Mouse (Mus musculus): ENCODE data around the gene Phox2a. TPM values are rescaled to one million over a fixed set of nuclear protein-coding genes. Genes with fewer than 3 reads are reported as not detected.

Gene Phox2a
- polyA plus RNA-seq, 2 experiments = not detected

- Histone ChIP-seq H3K27me3 (ENCODE audit: control insufficient read depth, insufficient read depth, low read length) (no peaks in the 10 kb centered on the region), H3K4me3 (ENCODE audit: insufficient read depth in 1 of 2, low read depth in 2 of 2, low read length in 2 of 2) (no peak overlapping the region), H3K9me3 (ENCODE audit: control insufficient read depth, low read length) (no peaks in the 10 kb centered on the region), H3K9ac (replicated peaks) (no peak overlapping the region), H3K27ac (no peak overlapping the region), H3K36me3 (replicated peaks; ENCODE audit: control insufficient read depth, insufficient read depth, low read depth) (no peaks in the 10 kb centered on the region), H3K4me1 (replicated peaks; ENCODE audit: control insufficient read depth in 2 of 2, insufficient read depth in 2 of 2, low read length in 1 of 2) (no peaks in the 10 kb centered on the region), H3K4me2 (ENCODE audit: low read depth) (no peak overlapping the region)
- ATAC-seq (ENCODE audit: insufficient read depth) (no peak), DNase-seq (ENCODE audit: low read depth in 3 of 3, low spot score in 3 of 3) (no peak)
- TF ChIP-seq EP300 (IDR thresholded peaks at IDR 0.05; ENCODE audit: low read depth) (no peak), CTCF (IDR thresholded peaks at IDR 0.05; ENCODE audit: low read depth) (no peak)
- 30% methylated on average over 2 of the region's 2 CpGs for WGBS (ENCODE audit: insufficient replicate concordance)
Observed at GRCm38 (mm10) chr7:101853816-101854215, 35.7 kb downstream of the Phox2a start.

GRCm38 (mm10) chr7:101857094-101857493 is 39.0 kb downstream of the Phox2a start, which contains the start of gene Folr2:
TSS of gene Folr2 (minus strand) at chr7:101857194.
- Histone ChIP-seq H3K27ac (no peak within 1 kb of the TSS), H3K4me1 (replicated peaks; ENCODE audit: control insufficient read depth in 2 of 2, insufficient read depth in 2 of 2, low read length in 1 of 2) (no peaks in the 10 kb centered on the region), H3K27me3 (ENCODE audit: control insufficient read depth, insufficient read depth, low read length) (no peaks in the 10 kb centered on the region), H3K9me3 (ENCODE audit: control insufficient read depth, low read length) (no peaks in the 10 kb centered on the region), H3K36me3 (replicated peaks; ENCODE audit: control insufficient read depth, insufficient read depth, low read depth) (no peaks in the 10 kb centered on the region), H3K4me2 (ENCODE audit: low read depth) (no peak within 1 kb of the TSS), H3K9ac (replicated peaks) (no peak within 1 kb of the TSS), H3K4me3 (ENCODE audit: insufficient read depth in 1 of 2, low read depth in 2 of 2, low read length in 2 of 2) (no peak within 1 kb of the TSS)
- WGBS (ENCODE audit: insufficient replicate concordance) = 65% methylated on average over 4 of the region's 4 CpGs
- ATAC-seq (ENCODE audit: insufficient read depth) = no peak
- TF ChIP-seq CTCF (IDR thresholded peaks at IDR 0.05; ENCODE audit: low read depth) (no peak), EP300 (IDR thresholded peaks at IDR 0.05; ENCODE audit: low read depth) (no peak)
- no peak for DNase-seq (ENCODE audit: low read depth in 3 of 3, low spot score in 3 of 3)

- Histone ChIP-seq H3K4me3 (ENCODE audit: insufficient read depth in 1 of 2, low read depth in 2 of 2, low read length in 2 of 2) (no peak overlapping the region), H3K4me1 (replicated peaks; ENCODE audit: control insufficient read depth in 2 of 2, insufficient read depth in 2 of 2, low read length in 1 of 2) (no peaks in the 10 kb centered on the region), H3K27me3 (ENCODE audit: control insufficient read depth, insufficient read depth, low read length) (no peaks in the 10 kb centered on the region), H3K36me3 (replicated peaks; ENCODE audit: control insufficient read depth, insufficient read depth, low read depth) (no peaks in the 10 kb centered on the region), H3K27ac (no peak overlapping the region), H3K9ac (replicated peaks) (no peak overlapping the region), H3K9me3 (ENCODE audit: control insufficient read depth, low read length) (no peaks in the 10 kb centered on the region), H3K4me2 (ENCODE audit: low read depth) (no peak overlapping the region)
- no peak for TF ChIP-seq EP300 (IDR thresholded peaks at IDR 0.05; ENCODE audit: low read depth)
- TF ChIP-seq CTCF (IDR thresholded peaks at IDR 0.05; ENCODE audit: low read depth) = no peak
- DNase-seq (ENCODE audit: low read depth in 3 of 3, low spot score in 3 of 3) (no peak), ATAC-seq (ENCODE audit: insufficient read depth) (no peak)
- 51% methylated on average over 9 of the region's 9 CpGs for WGBS (ENCODE audit: insufficient replicate concordance)
Observed at GRCm38 (mm10) chr7:101858362-101858761, 40.2 kb downstream of the Phox2a start.

DNA sequence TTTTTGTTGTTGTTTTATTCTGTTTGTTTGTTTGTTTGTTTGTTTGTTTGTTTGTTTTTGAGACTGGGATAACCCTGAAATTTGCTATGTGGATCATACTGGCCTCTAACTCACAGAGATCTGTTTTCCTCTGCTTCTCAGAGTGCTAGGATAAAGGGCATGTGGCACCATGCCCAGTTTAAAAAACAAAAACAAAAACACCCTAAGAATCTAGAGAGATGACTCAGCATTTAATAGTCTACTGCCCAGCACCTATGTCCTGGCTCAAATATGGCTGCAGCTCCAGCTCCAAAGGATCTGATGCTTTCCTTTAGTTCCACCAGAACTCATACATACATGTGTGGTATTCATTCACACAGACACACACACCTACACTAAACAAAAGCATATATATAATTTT is 42.9 kb downstream of the Phox2a start:
- Histone ChIP-seq H3K4me2 (ENCODE audit: low read depth) (no peak overlapping the region), H3K27me3 (ENCODE audit: control insufficient read depth, insufficient read depth, low read length) (no peaks in the 10 kb centered on the region), H3K27ac (no peak overlapping the region), H3K9me3 (ENCODE audit: control insufficient read depth, low read length) (no peaks in the 10 kb centered on the region), H3K9ac (replicated peaks) (no peak overlapping the region), H3K36me3 (replicated peaks; ENCODE audit: control insufficient read depth, insufficient read depth, low read depth) (no peaks in the 10 kb centered on the region), H3K4me1 (replicated peaks; ENCODE audit: control insufficient read depth in 2 of 2, insufficient read depth in 2 of 2, low read length in 1 of 2) (no peaks in the 10 kb centered on the region), H3K4me3 (ENCODE audit: insufficient read depth in 1 of 2, low read depth in 2 of 2, low read length in 2 of 2) (no peak overlapping the region)
- ATAC-seq (ENCODE audit: insufficient read depth) = no peak
- DNase-seq (ENCODE audit: low read depth in 3 of 3, low spot score in 3 of 3) = no peak
- no peak for TF ChIP-seq CTCF (IDR thresholded peaks at IDR 0.05; ENCODE audit: low read depth)
- no peak for TF ChIP-seq EP300 (IDR thresholded peaks at IDR 0.05; ENCODE audit: low read depth)

- 53% methylated on average over 3 of the region's 3 CpGs for WGBS (ENCODE audit: insufficient replicate concordance)
- DNase-seq (ENCODE audit: low read depth in 3 of 3, low spot score in 3 of 3) = no peak
Observed at GRCm38 (mm10) chr7:101862291-101862690, 44.2 kb downstream of the Phox2a start.

More at GRCm38 (mm10) chr7:101862291-101862690, 44.2 kb downstream of the Phox2a start:
- TF ChIP-seq EP300 (IDR thresholded peaks at IDR 0.05; ENCODE audit: low read depth) (no peak), CTCF (IDR thresholded peaks at IDR 0.05; ENCODE audit: low read depth) (no peak)
- Histone ChIP-seq H3K27ac (no peak overlapping the region), H3K9me3 (ENCODE audit: control insufficient read depth, low read length) (no peaks in the 10 kb centered on the region), H3K27me3 (ENCODE audit: control insufficient read depth, insufficient read depth, low read length) (no peaks in the 10 kb centered on the region), H3K4me1 (replicated peaks; ENCODE audit: control insufficient read depth in 2 of 2, insufficient read depth in 2 of 2, low read length in 1 of 2) (no peaks in the 10 kb centered on the region), H3K4me3 (ENCODE audit: insufficient read depth in 1 of 2, low read depth in 2 of 2, low read length in 2 of 2) (no peak overlapping the region), H3K4me2 (ENCODE audit: low read depth) (no peak overlapping the region), H3K36me3 (replicated peaks; ENCODE audit: control insufficient read depth, insufficient read depth, low read depth) (no peaks in the 10 kb centered on the region), H3K9ac (replicated peaks) (no peak overlapping the region)
- ATAC-seq (ENCODE audit: insufficient read depth) = no peak
